Mouse (Mus musculus) MEL (cell line): ENCODE data around the gene Arid1a. TPM values are rescaled to one million over a fixed set of nuclear protein-coding genes. Genes with fewer than 3 reads are reported as not detected.

Experiments used
- DNase-seq: peaks from one replicate; pipeline ENCODE4 v3.0.0; 2011; ENCODE audit warnings: low read depth, low spot score
- H3K27ac ChIP-seq: 2 replicates; pipeline ENCODE4 v1.5.1; 2012; ENCODE audit warnings: low read depth, mild to moderate bottlenecking, control low read depth, low read length, moderate library complexity; ENCODE audit not compliant: control insufficient read depth
- H3K27me3 ChIP-seq, 2 experiments: fragments of 150-350 bp in 1 of 2; sonication (generic) in 1 of 2; 2 replicates each; pipeline ENCODE4 v1.6.1; 2012; ENCODE audit warnings: low read length in 2 of 2, mild to moderate bottlenecking in 2 of 2, improper control_type of control experiment in 1 of 2, moderate library complexity in 1 of 2; ENCODE audit not compliant: insufficient read depth in 2 of 2, control insufficient read depth in 1 of 2
- H3K36me3 ChIP-seq, 2 experiments: 2 replicates each; pipeline ENCODE4 v1.6.1; 2012 to 2014; ENCODE audit warnings: low read length in 2 of 2, improper control_type of control experiment in 1 of 2, inconsistent platforms in 1 of 2, mild to moderate bottlenecking in 1 of 2; ENCODE audit not compliant: insufficient read depth in 2 of 2, control insufficient read depth in 1 of 2
- H3K4me1 ChIP-seq, 2 experiments: fragments of 150-350 bp in 1 of 2; sonication (generic) in 1 of 2; 2 replicates each; pipeline ENCODE4 v1.6.1; 2012; ENCODE audit warnings: low read length in 2 of 2, improper control_type of control experiment in 1 of 2, mild to moderate bottlenecking in 1 of 2; ENCODE audit not compliant: insufficient read depth in 2 of 2, control insufficient read depth in 1 of 2
- H3K4me3 ChIP-seq, 2 experiments: fragments of 150-350 bp in 1 of 2; sonication (generic) in 1 of 2; 2 replicates each; pipeline ENCODE4 v1.5.1; 2012; ENCODE audit warnings: low read depth in 2 of 2, low read length in 2 of 2, mild to moderate bottlenecking in 2 of 2, moderate library complexity in 2 of 2, control low read depth in 1 of 2, improper control_type of control experiment in 1 of 2; ENCODE audit not compliant: control insufficient read depth in 1 of 2, insufficient read depth in 1 of 2
- H3K79me2 ChIP-seq: 2 replicates; pipeline ENCODE4 v1.6.1; 2012; ENCODE audit warnings: mild to moderate bottlenecking, low read length, moderate library complexity; ENCODE audit not compliant: control insufficient read depth, poor library complexity, insufficient read depth
- H3K9ac ChIP-seq: 2 replicates; pipeline ENCODE4 v1.6.1; 2012; ENCODE audit warnings: low read depth, mild to moderate bottlenecking, control low read depth, low read length, moderate library complexity; ENCODE audit not compliant: control insufficient read depth, poor library complexity, severe bottlenecking
- H3K9me3 ChIP-seq: fragments of 150-350 bp; sonication (generic); replicated peaks from 2 replicates; pipeline ENCODE4 v1.6.1; 2012; ENCODE audit warnings: mild to moderate bottlenecking, low read length, improper control_type of control experiment, moderate library complexity; ENCODE audit not compliant: insufficient read depth
- CHD1 ChIP-seq: IDR thresholded peaks from 2 replicates; pipeline ENCODE4 v1.6.1; 2012; ENCODE audit warnings: low read depth, mild to moderate bottlenecking, inconsistent platforms, low read length, improper control_type of control experiment
- CTCF ChIP-seq, 3 experiments: IDR thresholded peaks in 2 of 3; conservative IDR thresholded peaks in 1 of 3; 2 replicates each; pipeline ENCODE4 v1.5.1; 2011 to 2012; ENCODE audit warnings: low read length in 3 of 3, low read depth in 2 of 3, mild to moderate bottlenecking in 2 of 3, improper control_type of control experiment in 1 of 3, inconsistent platforms in 1 of 3, mixed read lengths in 1 of 3, moderate library complexity in 1 of 3; ENCODE audit not compliant: control insufficient read depth in 1 of 3, insufficient read depth in 1 of 3, poor library complexity in 1 of 3, severe bottlenecking in 1 of 3
- E2F4 ChIP-seq: IDR thresholded peaks from 2 replicates; pipeline ENCODE4 v1.6.1; 2011; ENCODE audit warnings: low read depth, low read length, improper control_type of control experiment, borderline replicate concordance
- ETS1 ChIP-seq: IDR thresholded peaks from 2 replicates; pipeline ENCODE4 v1.6.1; 2012; ENCODE audit warnings: low read depth, mild to moderate bottlenecking, inconsistent platforms, low read length, improper control_type of control experiment, moderate library complexity
- GABPA ChIP-seq: IDR thresholded peaks from 2 replicates; pipeline ENCODE4 v1.6.1; 2012; ENCODE audit warnings: low read depth, mild to moderate bottlenecking, inconsistent platforms, low read length, improper control_type of control experiment, moderate library complexity
- KAT2A ChIP-seq: conservative IDR thresholded peaks from 2 replicates; pipeline ENCODE4 v1.6.1; 2012; ENCODE audit warnings: low read depth, low read length, improper control_type of control experiment, inconsistent platforms
- MAFK ChIP-seq: IDR thresholded peaks from 2 replicates; pipeline ENCODE4 v1.6.1; 2011; ENCODE audit warnings: low read depth, mild to moderate bottlenecking, low read length, improper control_type of control experiment, borderline replicate concordance
- MAX ChIP-seq: IDR thresholded peaks from 2 replicates; pipeline ENCODE4 v1.6.1; 2011; ENCODE audit warnings: low read length, improper control_type of control experiment
- MAZ ChIP-seq: IDR thresholded peaks from 2 replicates; pipeline ENCODE4 v1.6.1; 2012; ENCODE audit warnings: low read depth, mild to moderate bottlenecking, inconsistent platforms, low read length, improper control_type of control experiment
- MEF2A ChIP-seq: IDR thresholded peaks from 2 replicates; pipeline ENCODE4 v1.6.1; 2014; ENCODE audit warnings: low read depth, mild to moderate bottlenecking, inconsistent platforms, low read length, improper control_type of control experiment; ENCODE audit not compliant: poor library complexity, insufficient replicate concordance, severe bottlenecking; ENCODE audit errors: extremely low read depth
- MXI1 ChIP-seq: IDR thresholded peaks from 2 replicates; pipeline ENCODE4 v1.6.1; 2011; ENCODE audit warnings: mild to moderate bottlenecking, low read depth, low read length, improper control_type of control experiment
- NELFE ChIP-seq: IDR thresholded peaks from 2 replicates; pipeline ENCODE4 v1.6.1; 2011; ENCODE audit warnings: low read depth, low read length, improper control_type of control experiment
- NRF1 ChIP-seq: IDR thresholded peaks from 2 replicates; pipeline ENCODE4 v1.6.1; 2014; ENCODE audit warnings: low read depth, mild to moderate bottlenecking, inconsistent platforms, low read length, improper control_type of control experiment, moderate library complexity; ENCODE audit not compliant: poor library complexity, insufficient read depth, severe bottlenecking
- POLR2A ChIP-seq, 2 experiments: IDR thresholded peaks; 2 replicates each; pipeline ENCODE4 v1.6.1; 2011 to 2012; ENCODE audit warnings: low read length in 2 of 2, mild to moderate bottlenecking in 2 of 2, control low read depth in 1 of 2, improper control_type of control experiment in 1 of 2, low read depth in 1 of 2, moderate library complexity in 1 of 2; ENCODE audit not compliant: control insufficient read depth in 1 of 2, insufficient read depth in 1 of 2, poor library complexity in 1 of 2
- TAL1 ChIP-seq: IDR thresholded peaks from 2 replicates; pipeline ENCODE4 v1.6.1; 2012; ENCODE audit warnings: mild to moderate bottlenecking, inconsistent platforms, low read length, moderate library complexity, mixed read lengths
- TBP ChIP-seq: IDR thresholded peaks from 2 replicates; pipeline ENCODE4 v1.8.0; 2011; ENCODE audit warnings: low read depth, low read length, improper control_type of control experiment
- TCF12 ChIP-seq: IDR thresholded peaks from 2 replicates; pipeline ENCODE4 v1.6.1; 2014; ENCODE audit warnings: low read depth, mild to moderate bottlenecking, inconsistent platforms, low read length, improper control_type of control experiment, moderate library complexity
- UBTF ChIP-seq: IDR thresholded peaks from 2 replicates; pipeline ENCODE4 v1.6.1; 2012; ENCODE audit warnings: low read depth, mild to moderate bottlenecking, inconsistent platforms, low read length, improper control_type of control experiment, moderate library complexity, borderline replicate concordance; ENCODE audit not compliant: insufficient read depth
- USF2 ChIP-seq, 2 experiments: IDR thresholded peaks; 2 replicates each; pipeline ENCODE4 v1.6.1; 2011 to 2012; ENCODE audit warnings: improper control_type of control experiment in 2 of 2, low read length in 2 of 2, borderline replicate concordance in 1 of 2, inconsistent platforms in 1 of 2, low read depth in 1 of 2, mild to moderate bottlenecking in 1 of 2; ENCODE audit not compliant: insufficient read depth in 1 of 2
- ZMIZ1 ChIP-seq: IDR thresholded peaks from 2 replicates; pipeline ENCODE4 v1.6.1; 2012; ENCODE audit warnings: low read depth, mild to moderate bottlenecking, inconsistent platforms, low read length, improper control_type of control experiment, moderate library complexity
- ZNF384 ChIP-seq: IDR thresholded peaks from 2 replicates; pipeline ENCODE4 v1.6.1; 2012; ENCODE audit warnings: low read depth, mild to moderate bottlenecking, inconsistent platforms, low read length, improper control_type of control experiment
- polyA plus RNA-seq, 2 experiments: library from polyadenylated mRNA; stranded (reverse) in 1 of 2; unstranded in 1 of 2; fragments of >175 nt in 1 of 2; fragments of >200 nt in 1 of 2; gene quantifications; 2 replicates each; pipeline versions ENCODE4 v1.2.1 to v1.2.4; 2012; ENCODE audit warnings: low replicate concordance in 2 of 2, low read depth in 1 of 2; ENCODE audit not compliant: insufficient read length in 2 of 2, insufficient read depth in 1 of 2, missing spikeins in 1 of 2
- total RNA-seq: library from RNA; depleted of rRNA; stranded (reverse); fragments of 300-350 nt; gene quantifications from 2 replicates; pipeline ENCODE4 v1.2.3, GENCODE M21; 2012

The Arid1a gene
- total and polyA plus RNA-seq, 3 experiments = 18.1 to 83.3 (median 70.6) TPM

- H3K36me3 ChIP-seq = peaks cover 0 to 36% of the 10 kb centered on the region in 2 experiments; a peak in 2 of 4 replicates
- H3K27me3 ChIP-seq = no peaks in the 10 kb centered on the region
- peaks cover 7% of the 10 kb centered on the region; the same call in 1 of the 2 replicates for H3K79me2 ChIP-seq
- H3K4me1 ChIP-seq = peaks cover 12 to 34% of the 10 kb centered on the region in 2 experiments
- TF ChIP-seq ZNF384 = no peak
- TF ChIP-seq CHD1 = peak; percentile 50; the same call in 1 of the 2 replicates
- TF ChIP-seq, all 39 proteins: peak for 1
- Histone ChIP-seq H3K27ac (peak overlapping the region; percentile 87), H3K4me3 (peak overlapping the region; percentile 13 to 48; a peak in 3 of 4 replicates), H3K9ac (peak overlapping the region; percentile 57), H3K9me3 (no peaks in the 10 kb centered on the region)
- peak; percentile 63 for DNase-seq
Measured at GRCm38 (mm10) chr4:133676189-133676588, 80.4 kb downstream of the Arid1a start.

GRCm38 (mm10) chr4:133675594-133676016 is 81.0 kb downstream of the Arid1a start:
- H3K36me3 ChIP-seq = peaks cover 0 to 37% of the 10 kb centered on the region in 2 experiments; a peak in 2 of 4 replicates
- H3K4me1 ChIP-seq = peaks cover 12 to 38% of the 10 kb centered on the region in 2 experiments
- no peaks in the 10 kb centered on the region for H3K27me3 ChIP-seq
- DNase-seq = peak; percentile 96
- TF ChIP-seq NELFE (0 out of 2 replicates have a peak, but pooled peaks have one; percentile 24), TCF12 (no peak), TAL1 (no peak), CHD1 (no peak), ZMIZ1 (no peak; the same call in 1 of the 2 replicates), NRF1 (no peak), MAFK (no peak), ETS1 (peak; percentile 66; the same call in 1 of the 2 replicates), MAZ (no peak), ZNF384 (no peak), TBP (peak; percentile 58), UBTF (no peak), E2F4 (no peak), USF2 (IDR thresholded peaks at IDR 0.05; ENCODE audit: borderline replicate concordance in 1 of 2, insufficient read depth in 1 of 2, low read depth in 1 of 2, low read length in 2 of 2) (no peak), GABPA (no peak), MEF2A (no peak), POLR2A (IDR thresholded peaks at IDR 0.05; ENCODE audit: control insufficient read depth in 1 of 2, insufficient read depth in 1 of 2, low read depth in 1 of 2, low read length in 2 of 2, poor library complexity in 1 of 2) (peak in 1 of 2 experiments; percentile 73; a peak in 2 of 4 replicates), CTCF (IDR thresholded peaks at IDR 0.05 in 2 of 3, conservative IDR thresholded peaks at IDR 0.05 in 1 of 3; ENCODE audit: control insufficient read depth in 1 of 3, insufficient read depth in 1 of 3, low read depth in 2 of 3, low read length in 3 of 3, poor library complexity in 1 of 3, severe bottlenecking in 1 of 3) (no peak), KAT2A (no peak), MXI1 (no peak), MAX (no peak)
- H3K27ac ChIP-seq = peak overlapping the region; percentile 100
- H3K9ac ChIP-seq = peak overlapping the region; percentile 57
- H3K4me3 ChIP-seq = peak overlapping the region; percentile 13 to 48; a peak in 3 of 4 replicates
- peaks cover 7% of the 10 kb centered on the region; the same call in 1 of the 2 replicates for H3K79me2 ChIP-seq
- H3K9me3 ChIP-seq = no peaks in the 10 kb centered on the region
